Mouse (Mus musculus) ovary, adult 18-20 months (tissue): ENCODE results near the gene Prss27.
A peak's percentile ranks its signal among the peaks of the same experiment; 100 is the strongest.

Source experiments
- DNase-seq: peaks from one replicate; pipeline ENCODE4 v3.0.0; 2022; ENCODE audit warnings: low spot score, mixed read lengths

The Prss27 gene

DNA sequence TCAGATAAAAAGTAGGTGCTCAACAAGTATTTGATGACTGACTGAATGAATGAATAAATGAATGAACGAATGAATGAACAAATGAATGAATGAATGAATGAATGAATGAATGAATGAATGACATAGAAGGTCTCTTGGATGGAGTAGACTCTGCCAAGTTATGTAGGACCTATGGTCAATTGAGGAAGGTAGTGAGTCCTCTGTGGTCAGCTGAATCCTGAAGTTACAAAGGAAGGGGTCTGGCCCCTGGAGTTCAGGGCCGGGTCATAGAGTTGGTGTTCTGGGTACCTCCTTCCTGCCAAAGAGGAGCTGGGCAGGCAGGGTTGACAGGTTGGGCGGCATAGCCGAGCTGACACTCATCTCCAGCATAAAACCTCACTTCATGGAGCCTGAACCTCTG lies at the start of gene Prss27:
Gene Prss27, plus strand, starts transcription at position 301 of the 400 bp plus-strand sequence.
- DNase-seq = no peak

DNA sequence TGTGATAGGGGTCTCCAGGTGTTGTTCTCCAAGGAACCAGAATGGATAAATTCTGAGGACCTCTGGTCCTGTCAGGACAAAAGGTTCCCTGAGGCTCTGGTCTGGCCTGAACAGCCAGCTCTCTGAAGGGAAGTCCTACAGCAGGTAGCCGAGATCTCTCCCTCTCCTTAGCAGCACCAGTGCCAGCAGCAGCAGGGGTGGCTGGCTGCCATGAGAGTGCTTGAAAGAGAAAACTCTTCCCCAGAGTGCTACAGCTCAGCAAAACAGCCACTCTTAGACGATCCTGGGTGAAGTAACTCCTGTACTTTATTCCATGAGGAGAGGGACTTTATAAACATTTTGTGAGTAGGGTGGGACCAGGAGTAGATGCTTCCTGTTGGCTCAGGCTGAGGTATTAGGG lies 48.1 kb upstream of the Prss27 start:
- no peak for DNase-seq

DNA sequence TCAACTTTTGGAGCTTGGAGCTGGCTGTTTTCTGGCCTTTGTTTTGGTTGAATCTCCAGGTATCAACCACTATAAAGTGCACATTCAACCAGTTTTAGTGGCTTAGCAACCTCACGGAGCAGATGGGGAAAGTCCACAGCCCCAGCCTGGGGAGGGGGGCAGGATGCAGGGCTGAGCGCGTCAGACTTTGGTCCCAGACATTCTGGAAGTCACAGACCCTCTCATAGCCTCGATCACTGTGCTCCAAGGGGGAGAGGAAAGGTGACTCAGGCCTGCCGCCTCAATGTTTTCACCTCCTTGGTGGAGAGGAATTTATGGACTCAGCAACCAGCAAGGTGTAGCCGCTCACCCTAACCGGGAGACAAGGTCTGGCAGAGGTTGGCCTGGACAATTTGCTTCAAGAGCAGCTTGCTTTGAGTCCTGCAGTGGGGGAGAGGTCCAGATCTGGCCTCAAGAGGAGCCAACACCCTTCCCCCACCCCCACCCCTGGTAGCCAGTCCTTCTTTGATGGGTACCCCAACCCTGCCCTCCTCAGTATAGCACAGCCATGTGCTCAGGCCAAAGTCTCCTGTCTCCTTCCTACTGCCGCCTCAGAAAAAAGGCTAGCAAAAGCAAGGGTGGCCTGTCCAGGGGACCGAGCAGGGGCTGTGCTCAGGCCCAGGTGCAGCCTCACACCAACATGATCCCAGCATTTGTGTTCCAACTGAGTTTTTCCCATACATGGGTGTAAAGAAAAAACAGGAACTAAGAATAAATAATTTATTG lies 45.0 kb upstream of the Prss27 start:
- DNase-seq = no peak

DNA sequence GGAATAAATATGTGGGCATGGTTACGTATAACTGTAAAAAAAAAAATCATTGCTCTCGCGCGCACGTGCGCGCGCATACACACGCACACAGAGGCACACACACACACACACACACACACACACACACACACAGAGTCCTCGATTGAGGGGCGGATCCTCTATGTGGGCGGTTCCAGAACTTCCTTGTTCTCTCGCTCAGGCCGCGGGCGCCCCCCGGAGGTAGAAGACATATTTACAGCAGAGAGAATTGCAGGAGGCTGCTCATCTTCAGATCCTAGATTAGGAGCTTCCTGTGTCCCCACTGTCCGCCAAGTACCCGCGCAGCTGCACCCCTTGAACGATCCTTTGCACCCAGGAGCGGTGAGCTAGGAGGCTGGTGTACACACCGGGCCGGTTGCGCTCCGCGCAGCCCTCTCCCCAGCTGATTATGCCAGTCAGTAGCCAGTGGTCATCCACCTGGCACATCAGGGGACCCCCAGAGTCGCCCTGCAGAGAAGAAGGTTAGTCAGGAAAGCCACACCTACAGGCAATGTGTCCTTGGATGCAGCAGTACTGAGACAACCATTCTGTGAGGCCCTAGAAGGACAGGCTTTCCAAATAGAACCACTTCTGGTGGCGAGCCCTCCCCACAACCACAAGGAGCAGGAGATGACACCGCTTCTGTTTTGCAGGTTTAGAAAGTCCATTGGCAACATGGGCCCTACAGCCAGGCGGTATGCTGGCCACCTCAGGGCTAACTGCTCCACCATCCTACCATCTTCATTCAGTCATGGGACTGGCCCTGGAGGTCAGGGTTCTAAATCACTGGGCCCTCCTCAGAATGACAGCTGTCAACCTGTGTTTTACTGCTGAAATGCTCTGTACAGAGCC lies 44.1 kb upstream of the Prss27 start:
- peak; percentile 80 for DNase-seq

DNA sequence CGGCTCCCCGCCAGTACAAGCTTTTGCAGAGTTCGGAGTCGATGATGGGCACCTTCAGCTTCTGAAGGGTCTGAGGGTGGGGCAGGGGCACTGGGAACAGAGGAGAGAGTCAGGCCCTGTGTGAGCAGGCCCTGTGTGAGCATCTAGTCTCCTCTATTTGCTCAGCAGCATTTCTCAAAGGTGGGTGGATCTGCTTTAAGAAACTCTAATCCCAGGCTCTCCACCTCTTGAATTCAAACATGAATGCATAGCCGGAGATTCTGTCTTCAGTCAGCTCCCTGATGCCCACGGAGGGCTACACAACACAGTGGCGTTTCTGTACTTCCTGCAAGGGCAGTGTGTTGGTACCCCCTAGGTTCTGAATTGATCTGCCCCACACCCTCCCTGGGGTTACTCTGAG lies 43.3 kb upstream of the Prss27 start:
- DNase-seq = no peak

DNA sequence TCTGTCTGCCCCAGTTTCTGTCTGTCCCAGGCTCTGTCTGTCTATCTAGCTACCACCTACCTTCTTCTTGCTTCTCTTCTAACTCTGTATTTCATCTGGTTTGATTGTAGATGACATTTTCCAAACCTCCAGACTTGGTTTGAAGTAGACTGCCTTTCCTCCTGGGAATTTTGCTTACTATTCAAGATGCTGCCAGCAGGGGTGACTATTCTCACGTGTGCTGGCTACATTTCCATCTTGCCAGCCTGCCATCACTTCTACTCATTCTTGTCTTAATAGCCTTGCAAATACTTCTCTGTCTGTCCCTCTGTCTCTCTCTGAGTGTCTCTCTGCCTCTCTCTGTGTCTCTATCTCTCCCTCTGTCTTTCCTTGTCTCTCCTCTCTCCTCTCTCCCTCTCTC lies 42.5 kb upstream of the Prss27 start:
- no peak for DNase-seq

DNA sequence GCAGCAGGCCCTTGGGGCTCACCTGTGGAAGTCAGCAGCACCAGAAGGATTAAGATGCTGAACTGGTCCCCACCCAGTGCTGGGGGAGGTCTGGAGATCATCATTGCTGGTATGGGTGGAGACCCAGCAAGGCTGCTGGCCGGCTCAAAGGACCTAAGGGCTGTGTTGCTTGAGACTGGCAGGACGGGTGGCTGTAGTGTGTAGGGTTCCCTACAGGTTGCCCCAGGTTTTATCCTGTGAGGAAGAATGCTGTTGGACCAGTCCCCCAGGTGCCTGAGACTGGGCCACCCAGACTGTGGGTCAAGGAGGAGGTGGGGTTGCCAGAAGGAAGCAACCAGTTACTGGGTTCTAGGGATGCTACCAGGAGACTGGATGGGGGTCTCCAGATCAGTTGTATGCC lies 40.0 kb upstream of the Prss27 start, which contains the start of gene Prss22:
Gene Prss22, minus strand, starts transcription at position 200 of the 400 bp plus-strand sequence.
- DNase-seq = no peak

DNA sequence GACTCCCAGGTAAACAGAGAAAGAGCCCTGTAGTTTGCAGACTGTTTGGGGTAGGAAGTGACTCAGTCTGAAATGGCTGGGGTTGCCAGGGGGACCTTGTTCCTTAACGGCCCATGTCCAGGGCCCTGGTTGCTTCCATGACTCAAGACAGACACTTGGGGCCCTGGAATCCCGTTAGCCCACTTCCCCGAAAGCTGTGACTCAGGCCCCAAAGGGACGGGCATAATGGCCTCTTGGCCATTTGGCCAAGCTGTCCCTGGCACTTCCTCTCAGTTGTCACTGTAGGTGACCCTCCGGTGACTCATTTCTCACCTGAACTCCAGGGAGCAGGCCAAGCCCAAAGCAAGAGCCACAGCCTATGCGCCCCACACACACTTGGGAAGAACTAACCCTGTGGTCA lies 39.6 kb upstream of the Prss27 start:
- DNase-seq = no peak

DNA sequence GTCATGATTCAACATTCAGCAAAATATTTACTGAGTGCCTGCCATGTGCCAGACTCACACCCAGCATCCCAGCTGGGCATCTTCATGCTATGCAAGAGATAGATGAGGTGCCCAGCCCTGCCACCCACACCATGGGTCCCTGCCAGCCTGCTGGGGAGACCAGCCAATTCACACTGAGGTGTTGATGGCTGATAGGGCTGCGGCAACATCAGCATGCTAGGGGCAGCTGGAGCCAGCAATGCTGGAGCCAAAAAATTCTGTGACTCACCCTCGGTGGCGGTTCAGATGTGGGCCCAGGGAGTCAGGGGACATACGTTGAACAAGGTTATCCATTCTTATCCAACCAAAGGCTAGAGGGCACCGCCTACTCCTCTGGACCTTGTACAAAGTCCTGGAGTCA lies 37.5 kb upstream of the Prss27 start:
- peak; percentile 61 for DNase-seq

DNA sequence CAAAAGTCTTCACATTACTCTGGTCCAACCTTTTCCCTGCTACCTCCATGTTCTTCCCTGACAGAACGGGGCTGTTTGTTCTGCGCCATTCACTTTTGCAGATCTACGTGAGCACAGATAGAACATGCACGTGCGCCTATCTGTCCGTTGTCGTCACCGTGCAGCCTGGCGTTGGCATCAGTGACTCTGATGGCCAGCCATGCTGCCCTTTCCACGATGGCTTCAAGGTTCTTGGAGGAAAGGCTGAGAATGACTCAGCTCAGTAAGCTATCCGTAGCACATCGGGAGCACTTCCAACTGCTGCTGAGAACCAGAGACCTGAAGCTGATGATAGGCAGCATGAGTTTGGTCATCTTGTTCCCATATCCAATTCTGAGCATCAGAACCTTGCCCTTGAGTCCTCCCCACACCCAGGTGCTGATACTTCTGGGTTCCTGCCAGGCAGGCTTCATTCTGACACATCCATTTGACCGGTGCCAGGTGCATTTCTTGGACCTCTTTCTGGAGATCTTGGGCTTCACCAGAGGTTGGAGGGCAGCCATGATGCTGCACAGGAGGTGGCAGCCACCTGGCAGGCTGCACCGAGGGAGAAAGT lies 33.8 kb upstream of the Prss27 start:
- DNase-seq = no peak

DNA sequence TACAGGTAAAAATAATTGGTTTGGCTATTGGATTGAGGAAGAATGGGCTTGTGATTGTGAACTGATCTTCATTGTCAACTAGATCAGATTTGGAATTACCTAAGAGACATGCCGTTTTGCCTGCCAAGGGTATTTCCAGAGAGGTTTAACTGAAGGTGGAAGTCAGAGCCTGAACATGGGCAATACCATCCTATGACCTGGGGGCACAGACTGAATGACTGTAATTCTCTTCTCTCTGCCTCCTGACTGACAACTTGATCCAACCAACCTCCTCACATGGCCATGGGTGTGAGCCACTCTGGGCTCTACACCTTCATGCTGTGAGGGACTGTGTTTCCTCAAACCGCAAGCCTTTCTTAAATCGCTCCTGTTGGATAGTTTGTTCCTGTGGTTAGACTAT lies 32.9 kb upstream of the Prss27 start:
- no peak for DNase-seq

DNA sequence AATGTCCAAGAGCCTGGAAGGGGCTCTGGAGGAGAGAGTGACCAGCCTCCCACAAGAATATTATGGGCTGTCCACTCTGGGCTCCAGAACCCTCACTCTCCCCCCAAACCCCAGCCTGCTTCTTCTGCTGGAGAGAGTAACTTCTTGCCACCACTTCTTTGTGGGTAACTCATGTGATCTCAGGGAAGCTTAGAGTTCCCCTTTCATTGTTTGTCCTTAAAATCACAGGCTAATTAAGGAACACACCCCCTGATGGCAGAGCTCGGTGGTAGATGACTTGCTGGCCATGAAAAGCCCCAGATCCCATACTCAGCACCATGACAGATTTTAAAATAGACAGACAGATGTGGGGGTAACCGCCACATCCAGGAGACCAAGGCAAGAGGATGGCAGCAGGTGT lies 31.0 kb upstream of the Prss27 start:
- no peak for DNase-seq

DNA sequence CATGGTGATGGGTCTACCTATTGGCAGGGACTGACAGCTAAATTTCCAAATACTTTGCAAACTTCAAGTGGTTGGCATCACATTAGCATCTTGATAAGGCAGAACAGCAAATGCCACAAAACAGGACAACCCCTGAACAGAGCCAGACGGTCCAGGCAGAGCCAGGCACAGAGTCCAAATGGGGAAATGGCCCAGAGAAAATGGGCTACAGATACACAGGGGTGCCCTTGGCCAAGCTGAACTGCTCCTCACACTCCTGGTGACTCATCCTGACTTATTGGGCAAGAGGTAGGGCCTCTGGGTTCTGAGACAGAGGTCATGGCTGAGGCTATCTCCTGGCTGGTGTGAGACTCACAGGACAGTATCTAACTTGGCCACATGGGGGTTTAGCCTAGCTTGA lies 30.6 kb upstream of the Prss27 start:
- peak; percentile 37 for DNase-seq

DNA sequence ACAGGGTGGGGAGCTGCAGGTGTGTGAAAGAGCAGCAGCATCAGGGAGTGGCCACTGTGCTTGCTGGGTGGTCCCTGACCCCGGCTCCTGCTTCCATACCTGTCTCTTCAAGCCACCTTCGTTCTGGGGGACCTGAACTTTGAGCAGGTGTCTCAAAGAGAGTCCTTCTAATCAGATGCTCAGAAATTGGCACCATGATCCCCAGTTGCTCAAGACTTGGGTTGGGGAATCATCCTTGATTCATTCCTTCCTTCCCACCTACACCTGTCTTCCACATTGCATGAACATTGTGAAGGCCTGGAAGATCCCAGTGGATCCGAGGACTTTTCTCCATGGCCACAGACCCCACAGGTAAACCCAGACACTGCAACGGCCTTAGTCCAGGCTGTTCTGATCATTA lies 29.8 kb upstream of the Prss27 start:
- DNase-seq = no peak

DNA sequence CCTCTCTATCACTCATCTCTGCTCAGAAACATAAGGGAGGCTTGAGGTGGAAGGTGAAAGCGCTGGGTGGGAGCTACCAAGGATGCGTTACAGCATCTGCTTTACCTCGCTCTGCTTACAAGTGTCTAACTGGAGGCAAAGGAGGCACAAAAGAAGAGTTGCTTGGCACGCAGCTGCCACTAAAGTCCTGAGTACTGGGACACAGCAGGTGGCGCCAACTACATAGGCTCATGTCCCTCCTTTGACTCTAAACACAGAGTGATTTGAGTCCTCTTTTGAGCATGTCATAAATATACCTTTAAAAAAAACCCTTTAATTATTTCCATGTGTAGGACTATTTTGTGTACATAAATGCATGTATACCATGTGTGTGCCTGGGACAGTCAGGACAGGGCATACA lies 28.3 kb upstream of the Prss27 start:
- no peak for DNase-seq

DNA sequence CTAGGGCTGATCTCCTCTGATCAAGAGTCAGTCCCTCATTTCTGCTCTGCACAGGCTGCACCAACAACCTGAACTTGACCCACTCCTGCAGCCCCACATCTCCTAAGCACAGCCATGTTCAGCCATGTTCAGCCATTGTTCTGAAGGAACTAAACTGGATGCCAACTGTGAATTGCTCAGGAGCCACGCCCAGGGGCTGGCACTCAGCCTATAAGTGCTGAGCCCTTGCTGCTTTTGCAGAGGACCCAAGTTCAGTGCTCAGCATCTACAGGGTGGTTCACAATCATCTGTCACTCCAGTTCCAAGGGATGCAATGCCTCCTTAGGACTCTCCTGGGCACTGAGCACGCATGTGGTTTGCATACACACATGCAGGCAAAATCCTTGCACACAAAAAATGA lies 25.0 kb upstream of the Prss27 start:
- DNase-seq = no peak

DNA sequence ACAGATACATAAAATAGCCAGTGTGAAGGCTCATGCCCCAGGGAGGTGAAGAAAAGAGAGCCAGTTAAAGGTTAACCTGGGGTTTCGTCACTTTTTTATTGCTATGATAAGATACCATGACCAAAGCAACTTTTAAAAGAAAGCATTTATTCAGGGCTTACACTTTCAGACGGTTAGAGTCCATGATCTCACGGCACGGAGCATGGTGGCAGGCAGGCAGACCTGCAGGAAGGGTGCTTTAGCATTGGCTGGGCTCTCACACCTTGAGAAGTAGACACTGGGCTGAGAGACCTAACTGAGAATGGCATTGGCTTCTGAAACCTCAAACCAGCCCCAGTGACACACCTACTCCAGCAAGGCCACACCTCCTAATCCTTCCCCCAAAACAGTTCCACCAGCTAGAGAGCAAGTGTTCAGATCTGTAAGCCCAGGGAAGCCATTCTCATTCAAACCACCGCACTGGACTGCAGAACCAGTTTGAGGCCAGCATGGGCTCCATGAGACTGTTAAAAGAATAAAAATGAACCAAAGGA lies 23.4 kb upstream of the Prss27 start:
- DNase-seq = no peak

DNA sequence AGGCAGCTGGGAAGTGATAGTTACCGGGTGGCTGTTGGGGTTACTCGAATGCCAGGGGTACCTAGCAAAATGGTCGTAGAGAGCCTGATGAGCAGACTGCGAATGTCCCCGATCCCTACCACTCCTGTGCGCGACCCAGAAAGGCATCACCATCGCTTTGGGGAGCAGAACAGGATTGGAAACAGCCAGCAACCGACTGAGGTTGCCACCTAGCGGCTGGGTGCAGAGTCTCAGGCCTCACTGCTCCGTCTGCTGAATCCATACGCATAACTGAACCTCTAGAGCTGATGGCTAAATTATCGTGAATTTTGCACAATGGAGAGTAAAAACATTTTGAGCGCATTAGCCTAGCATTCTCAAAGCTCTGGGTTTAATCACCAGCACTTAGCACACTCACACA lies 22.2 kb upstream of the Prss27 start:
- DNase-seq = no peak

DNA sequence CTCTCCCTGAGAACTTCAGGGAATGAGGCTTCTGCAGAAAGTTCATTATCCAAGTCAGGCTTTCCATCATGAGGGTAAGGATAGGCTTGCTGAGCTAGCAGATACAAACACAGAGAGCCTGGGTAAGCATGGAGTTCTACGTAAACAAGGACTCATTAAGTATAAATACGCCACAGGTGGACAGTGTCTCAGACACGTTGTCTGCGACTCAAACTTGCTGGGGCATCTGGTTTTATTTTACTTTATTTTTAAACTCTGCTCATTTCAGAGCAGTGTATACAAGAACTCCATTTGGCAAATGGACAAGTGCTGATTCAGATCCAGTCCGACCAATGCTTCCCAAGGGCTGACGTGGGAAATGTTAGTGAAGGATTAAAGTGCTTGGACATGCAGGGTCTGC lies 17.2 kb upstream of the Prss27 start:
- DNase-seq = no peak

DNA sequence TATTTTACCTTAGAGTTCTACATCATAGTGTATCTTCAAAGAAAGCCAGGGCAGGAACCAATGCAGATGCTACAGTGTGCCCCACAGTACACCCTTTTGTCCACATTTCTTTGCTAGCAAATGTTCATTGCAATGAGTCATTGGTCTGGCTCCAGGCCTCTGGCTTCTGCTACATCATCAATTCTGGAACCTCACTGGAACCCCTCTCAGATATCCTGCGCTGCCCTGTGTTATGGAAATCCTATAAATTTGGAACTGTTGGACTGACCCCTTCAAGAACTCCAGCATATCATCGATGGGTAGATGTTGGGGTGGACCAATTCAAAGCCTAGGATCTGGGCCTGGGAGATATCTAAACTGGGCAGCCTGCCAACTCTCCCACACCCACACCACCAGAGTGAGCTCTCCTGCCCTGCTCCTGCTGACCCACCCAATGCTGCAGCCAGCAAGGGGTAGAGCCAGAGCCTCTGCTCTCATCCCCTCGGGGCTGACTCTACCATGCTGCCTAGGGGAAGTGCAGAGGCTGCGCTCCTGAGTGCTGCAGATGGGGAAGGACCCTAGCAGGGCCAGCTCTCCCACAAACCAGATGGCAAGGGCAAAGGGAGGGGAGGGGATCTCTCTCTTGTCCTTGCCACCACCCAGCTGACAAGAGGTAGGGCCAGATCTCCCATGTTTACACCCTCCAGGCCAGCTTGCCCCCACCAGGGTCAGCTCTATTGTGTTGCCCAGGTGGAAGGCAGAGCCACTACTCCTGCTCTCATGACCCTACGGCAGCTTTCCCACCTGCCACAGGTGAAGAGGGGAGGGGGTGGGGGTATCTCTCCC lies 16.4 kb upstream of the Prss27 start:
- no peak for DNase-seq

DNA sequence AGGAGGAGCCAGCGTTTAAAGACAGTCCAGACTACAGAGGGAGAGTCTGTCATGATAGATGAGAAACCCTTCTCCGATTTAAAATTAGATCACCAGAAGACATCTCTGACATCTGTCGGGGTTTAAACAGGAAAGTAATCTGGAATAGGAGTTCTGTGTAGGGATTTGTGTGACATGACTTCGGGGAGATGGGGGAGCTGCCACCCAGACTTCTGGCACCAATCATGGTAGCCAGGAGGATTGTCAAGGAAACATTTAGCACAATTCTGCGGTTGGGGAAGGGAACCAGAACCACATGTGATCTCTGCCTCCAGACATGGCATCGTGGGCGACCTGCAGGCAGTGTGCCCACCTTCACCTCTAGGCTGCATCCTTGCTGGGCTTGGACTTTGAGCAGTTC lies 8.5 kb upstream of the Prss27 start:
- no peak for DNase-seq

DNA sequence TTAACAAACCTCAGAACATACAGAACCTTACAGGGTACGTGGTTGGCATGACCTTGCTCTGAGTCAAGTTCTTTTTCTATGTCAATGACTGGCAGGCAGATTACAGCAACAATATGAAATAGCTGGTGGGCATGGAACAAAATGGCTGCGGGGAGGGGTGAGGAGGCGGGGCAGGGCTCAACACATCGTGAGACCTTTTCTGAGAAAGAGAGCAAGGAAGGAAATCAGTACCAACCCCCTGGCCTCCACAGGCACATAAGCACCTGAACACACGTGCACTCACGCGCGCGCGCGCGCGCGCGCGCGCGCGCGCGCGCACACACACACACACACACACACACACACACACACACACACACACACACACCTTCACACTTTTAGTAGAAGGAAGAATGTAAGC lies 7.4 kb upstream of the Prss27 start:
- no peak for DNase-seq
